Mouse (Mus musculus) stomach, postnatal 0 days (tissue): Measurements from ENCODE around the gene Psma7. TPM values are rescaled to one million over a fixed set of nuclear protein-coding genes. Genes with fewer than 3 reads are reported as not detected.

Source experiments
- ATAC-seq: fragments of 200-750 bp; cut with Nextera tagmentation; 2 replicates; pipeline ENCODE4 v1.8.0; 2017; ENCODE audit not compliant: low FRiP score, low TSS enrichment
- DNase-seq: peaks from one replicate; pipeline ENCODE4 v3.0.0-alpha.2; 2016; ENCODE audit warnings: low spot score
- H3K27ac ChIP-seq: fragments of 300-500 bp; sonication (generic); replicated peaks from 2 replicates; pipeline ENCODE4 v1.5.1; 2014; ENCODE audit warnings: mild to moderate bottlenecking, control low read depth
- H3K27me3 ChIP-seq: fragments of 300-500 bp; sonication (generic); 2 replicates; pipeline ENCODE4 v1.6.1; 2014; ENCODE audit warnings: low read length; ENCODE audit not compliant: control insufficient read depth, insufficient read depth
- H3K36me3 ChIP-seq: fragments of 300-500 bp; sonication (generic); 2 replicates; pipeline ENCODE4 v1.6.1; 2014; ENCODE audit warnings: low read length, mixed read lengths; ENCODE audit not compliant: control insufficient read depth, insufficient read depth
- H3K4me1 ChIP-seq: fragments of 300-500 bp; sonication (generic); replicated peaks from 2 replicates; pipeline ENCODE4 v1.6.1; 2014; ENCODE audit warnings: antibody characterized with exemption; ENCODE audit not compliant: control insufficient read depth, insufficient read depth
- H3K4me2 ChIP-seq: fragments of 300-500 bp; sonication (generic); replicated peaks from 2 replicates; pipeline ENCODE4 v1.6.1; 2014; ENCODE audit warnings: low read depth, mild to moderate bottlenecking, control low read depth, moderate library complexity
- H3K4me3 ChIP-seq: fragments of 300-500 bp; sonication (generic); 2 replicates; pipeline ENCODE4 v1.5.1; 2014; ENCODE audit warnings: low read depth, low read length, control low read depth
- H3K9ac ChIP-seq: fragments of 300-500 bp; sonication (generic); 2 replicates; pipeline ENCODE4 v1.6.1; 2014; ENCODE audit warnings: mild to moderate bottlenecking, low read length, control low read depth, mixed read lengths
- H3K9me3 ChIP-seq: fragments of 300-500 bp; sonication (generic); 2 replicates; pipeline ENCODE4 v1.6.1; 2016; ENCODE audit warnings: low read length; ENCODE audit not compliant: control insufficient read depth
- CTCF ChIP-seq: IDR thresholded peaks from 2 replicates; pipeline ENCODE4 v1.5.1; 2016; ENCODE audit warnings: antibody characterized with exemption, low read depth, mild to moderate bottlenecking, moderate library complexity
- EP300 ChIP-seq: optimal IDR thresholded peaks from 2 replicates; pipeline ENCODE3; 2016; ENCODE audit warnings: antibody characterized with exemption
- WGBS: fragments of 180-500 bp; shearing (Covaris S2); extraction: QIAGEN DNeasy Blood & Tissue Kit; methylation state at CpG from one replicate; pipeline ENCODE4 v1.1.7; 2014; 5-methylcytosine and 5-hydroxymethylcytosine counted together
- polyA plus RNA-seq: library from polyadenylated mRNA; unstranded; fragments of >200 nt; fragmentation: Nextera tagmentation; extraction: Ambion mirVana; gene quantifications from 2 replicates; pipeline ENCODE4 v1.2.1, GENCODE M21; 2015

Gene Psma7
- polyA plus RNA-seq, 1 experiment from 2014 or later: 469 TPM

DNA sequence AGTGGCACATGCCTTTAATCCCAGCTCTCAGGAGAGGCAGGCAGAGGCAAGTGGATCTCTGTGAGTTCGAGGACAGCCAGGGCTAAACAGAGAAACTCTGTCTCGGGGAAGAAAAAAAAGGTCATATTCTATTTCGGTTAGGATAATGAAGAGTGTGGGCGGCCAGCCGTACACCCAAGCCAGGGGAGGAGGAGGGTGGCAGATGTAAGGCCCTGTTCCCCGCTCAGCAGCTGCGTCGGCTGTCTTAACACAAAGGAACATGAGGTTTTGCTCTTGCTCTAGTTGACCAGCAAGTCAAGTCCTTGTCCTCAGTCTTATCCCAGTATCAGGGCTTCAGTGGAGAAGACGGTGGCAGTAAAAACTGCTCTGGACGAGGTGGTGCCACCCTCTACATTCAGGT is 40.8 kb upstream of the Psma7 start:
- Histone ChIP-seq H3K9ac (no peak overlapping the region), H3K9me3 (no peaks in the 10 kb centered on the region), H3K4me3 (no peak overlapping the region), H3K36me3 (peaks cover 6% of the 10 kb centered on the region; the same call in 1 of the 2 replicates), H3K4me2 (no peak overlapping the region), H3K4me1 (no peaks in the 10 kb centered on the region), H3K27me3 (no peaks in the 10 kb centered on the region), H3K27ac (no peak overlapping the region)
- WGBS: 91% methylated on average over 10 of the region's 10 CpGs
- TF ChIP-seq EP300 (no peak), CTCF (no peak)
- DNase-seq (no peak), ATAC-seq (no peak)

DNA sequence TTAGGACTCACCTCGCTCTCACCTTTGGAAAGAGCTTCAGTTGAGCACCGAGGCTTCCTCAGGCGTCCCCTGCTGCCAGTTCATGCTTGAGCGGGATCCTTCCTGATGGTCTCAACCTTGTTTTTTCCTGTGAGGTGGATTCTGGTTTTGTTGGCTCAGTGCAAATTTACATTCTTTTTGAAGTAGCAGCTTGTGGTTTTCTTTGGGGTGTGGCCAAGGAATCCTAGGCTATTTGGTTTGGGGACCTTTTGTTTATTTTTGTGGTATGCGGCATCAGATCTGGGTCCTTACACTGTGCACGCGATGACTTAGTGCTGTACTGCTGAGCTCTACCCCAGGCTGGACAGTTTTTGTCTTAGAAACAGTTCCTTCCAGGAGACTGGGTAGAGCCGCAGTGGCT is 38.4 kb upstream of the Psma7 start:
- Histone ChIP-seq H3K4me3 (no peak overlapping the region), H3K27ac (no peak overlapping the region), H3K4me2 (no peak overlapping the region), H3K9ac (no peak overlapping the region), H3K27me3 (no peaks in the 10 kb centered on the region), H3K9me3 (no peaks in the 10 kb centered on the region), H3K4me1 (no peaks in the 10 kb centered on the region), H3K36me3 (peaks cover 6% of the 10 kb centered on the region; the same call in 1 of the 2 replicates)
- TF ChIP-seq CTCF (no peak), EP300 (no peak)
- DNase-seq (no peak), ATAC-seq (no peak)
- 56% methylated on average over 8 of the region's 8 CpGs for WGBS

DNA sequence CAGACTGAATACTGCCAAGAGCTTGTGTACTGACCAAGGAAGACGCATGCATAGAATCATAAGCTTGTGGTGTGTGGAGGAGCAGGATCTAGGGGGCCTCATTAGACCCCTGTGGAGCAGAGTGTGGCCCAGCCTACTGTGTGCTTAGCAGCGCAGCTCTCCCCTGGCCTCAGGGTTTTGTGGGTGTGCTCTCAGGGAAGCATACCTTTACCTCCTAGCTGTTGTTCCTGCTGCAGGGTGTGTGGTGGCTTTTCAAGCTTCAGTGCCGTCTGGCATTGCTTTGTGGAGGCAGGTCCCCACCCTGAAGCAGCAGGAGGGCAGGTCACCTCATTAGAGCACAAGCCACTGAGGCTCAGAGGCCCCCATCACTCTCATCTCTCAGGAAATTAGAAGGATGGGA is 35.4 kb upstream of the Psma7 start:
- TF ChIP-seq EP300 (no peak), CTCF (no peak)
- Histone ChIP-seq H3K9ac (no peak overlapping the region), H3K4me1 (no peaks in the 10 kb centered on the region), H3K9me3 (no peaks in the 10 kb centered on the region), H3K4me2 (no peak overlapping the region), H3K27ac (no peak overlapping the region), H3K36me3 (0 out of 2 replicates have a peak, but pooled peaks cover 2% of the 10 kb centered on the region), H3K27me3 (no peaks in the 10 kb centered on the region), H3K4me3 (no peak overlapping the region)
- no peak for DNase-seq
- no peak for ATAC-seq
- 73% methylated on average over 3 of the region's 3 CpGs for WGBS

DNA sequence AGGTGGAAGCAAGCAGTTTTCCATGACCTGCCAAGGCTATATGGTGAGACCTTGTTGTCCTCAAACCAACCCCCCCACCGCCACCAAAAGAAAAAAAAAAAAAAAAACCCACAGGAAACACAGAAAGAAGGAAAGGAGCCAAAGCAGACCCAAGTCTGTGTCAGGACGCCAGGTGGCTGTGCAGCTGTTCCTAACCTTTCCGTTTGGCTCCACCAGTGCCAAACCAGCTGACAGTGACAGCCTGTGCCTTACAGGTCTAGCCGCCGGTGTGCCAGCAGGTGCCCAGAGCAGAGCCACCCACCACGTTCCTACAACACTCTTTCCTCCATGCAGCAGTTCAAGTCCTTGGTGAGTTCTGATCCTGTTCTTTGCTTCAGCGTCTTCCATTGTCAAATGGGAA is 30.7 kb upstream of the Psma7 start:
- Histone ChIP-seq H3K4me2 (no peak overlapping the region), H3K27ac (no peak overlapping the region), H3K27me3 (no peaks in the 10 kb centered on the region), H3K9me3 (no peaks in the 10 kb centered on the region), H3K9ac (no peak overlapping the region), H3K4me1 (no peaks in the 10 kb centered on the region), H3K36me3 (no peaks in the 10 kb centered on the region; the same call in none of the 2 replicates), H3K4me3 (no peak overlapping the region)
- 88% methylated on average over 7 of the region's 7 CpGs for WGBS
- DNase-seq (no peak), ATAC-seq (no peak)
- TF ChIP-seq CTCF (no peak), EP300 (no peak)

DNA sequence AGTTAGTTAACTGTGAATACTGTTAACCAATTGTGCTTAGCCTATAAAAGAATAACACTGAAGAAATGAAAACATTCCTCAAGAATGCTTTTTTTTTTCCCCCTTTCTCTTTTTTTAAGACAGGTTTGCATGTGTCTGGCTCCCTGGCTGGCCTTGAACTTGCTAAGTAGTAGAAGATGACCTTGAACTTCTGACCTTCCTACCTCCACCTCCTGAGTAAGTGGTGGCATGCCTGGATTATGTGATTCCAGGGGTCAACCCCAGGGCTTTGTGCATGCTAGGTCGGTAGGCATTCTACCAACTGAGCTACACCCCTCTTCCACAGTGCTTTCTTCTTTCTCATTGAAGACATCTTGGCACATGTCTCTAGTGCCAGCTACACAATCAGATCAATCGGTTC is 29.4 kb upstream of the Psma7 start:
- H3K9me3 ChIP-seq: no peaks in the 10 kb centered on the region
- no peaks in the 10 kb centered on the region for H3K4me1 ChIP-seq
- ATAC-seq: no peak
- no peak overlapping the region for H3K27ac ChIP-seq
- no peak for TF ChIP-seq EP300
- TF ChIP-seq CTCF: no peak
- WGBS: 81% methylated on average over 2 of the region's 2 CpGs
- peaks cover 5% of the 10 kb centered on the region for H3K36me3 ChIP-seq
- DNase-seq: no peak
- H3K27me3 ChIP-seq: no peaks in the 10 kb centered on the region
- no peak overlapping the region for H3K4me3 ChIP-seq
- no peak overlapping the region for H3K4me2 ChIP-seq
- no peak overlapping the region for H3K9ac ChIP-seq

DNA sequence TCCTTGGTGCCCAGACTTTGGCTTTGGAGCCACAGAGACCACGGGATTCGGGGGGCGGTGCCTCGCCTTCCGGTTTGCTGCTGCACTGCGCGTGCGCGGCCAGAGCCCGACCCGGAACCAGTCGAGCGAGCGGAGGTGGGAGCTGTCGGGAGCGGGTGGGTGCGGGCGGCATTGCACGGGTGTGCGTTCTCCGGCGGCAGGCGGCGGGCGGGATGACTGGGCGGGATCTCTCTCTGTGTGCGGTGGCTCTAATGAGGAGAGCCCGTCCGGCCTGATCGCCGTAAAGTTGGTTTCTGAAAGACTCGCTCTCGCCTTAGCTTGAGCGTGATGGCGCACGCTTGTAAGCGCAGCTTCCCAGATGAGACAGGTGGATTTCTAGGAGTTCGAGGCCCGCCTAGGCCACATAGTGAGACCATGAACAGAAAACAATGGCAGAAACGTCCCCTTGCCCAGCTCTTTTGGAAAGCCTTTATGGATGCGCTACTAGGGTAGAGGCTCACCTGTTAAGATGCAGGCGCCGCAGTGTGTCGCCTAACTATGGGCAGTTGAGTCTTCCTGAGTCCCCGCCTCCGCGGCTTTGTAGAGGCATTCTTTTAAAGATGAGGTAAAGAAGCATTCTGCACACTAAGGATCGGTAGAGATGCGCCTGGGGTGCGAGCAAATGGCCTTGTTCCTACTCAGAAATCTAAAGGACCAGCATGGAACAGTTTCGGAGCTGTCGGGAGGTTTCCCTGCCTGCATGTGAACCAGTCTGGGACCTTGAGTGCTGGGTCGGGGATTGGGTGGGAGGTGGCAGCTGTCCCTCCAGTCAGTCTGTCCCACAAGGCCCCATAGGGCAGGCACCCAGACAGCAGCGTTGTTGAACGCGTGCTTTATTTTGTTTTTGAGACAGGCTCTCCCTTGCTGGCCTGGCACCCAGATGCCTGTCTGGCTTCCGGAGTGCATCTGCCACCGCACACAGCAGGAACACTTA is 28.5 kb upstream of the Psma7 start, which contains the start of gene Mtg2:
Mtg2 (plus strand) TSS at position 108 of the 973 bp plus-strand sequence.
- DNase-seq (peak; percentile 96), ATAC-seq (peak; percentile 95)
- Histone ChIP-seq H3K9ac (peak within 1 kb of the TSS; percentile 75), H3K27me3 (no peaks in the 10 kb centered on the region), H3K4me1 (no peaks in the 10 kb centered on the region), H3K4me3 (peak within 1 kb of the TSS; percentile 67), H3K4me2 (peak within 1 kb of the TSS; percentile 83), H3K9me3 (no peaks in the 10 kb centered on the region), H3K27ac (peak within 1 kb of the TSS; percentile 82), H3K36me3 (peaks cover 5% of the 10 kb centered on the region)
- TF ChIP-seq CTCF (peak; percentile 31), EP300 (no peak)
- 6% methylated on average over 58 of the region's 58 CpGs for WGBS
